Mouse (Mus musculus): ENCODE measurements around the gene Msgn1. TPM values are rescaled to one million over a fixed set of nuclear protein-coding genes. Genes with fewer than 3 reads are reported as not detected.

The Msgn1 gene
- polyA plus RNA-seq, 1 experiment from 2014 or later: not detected

DNA sequence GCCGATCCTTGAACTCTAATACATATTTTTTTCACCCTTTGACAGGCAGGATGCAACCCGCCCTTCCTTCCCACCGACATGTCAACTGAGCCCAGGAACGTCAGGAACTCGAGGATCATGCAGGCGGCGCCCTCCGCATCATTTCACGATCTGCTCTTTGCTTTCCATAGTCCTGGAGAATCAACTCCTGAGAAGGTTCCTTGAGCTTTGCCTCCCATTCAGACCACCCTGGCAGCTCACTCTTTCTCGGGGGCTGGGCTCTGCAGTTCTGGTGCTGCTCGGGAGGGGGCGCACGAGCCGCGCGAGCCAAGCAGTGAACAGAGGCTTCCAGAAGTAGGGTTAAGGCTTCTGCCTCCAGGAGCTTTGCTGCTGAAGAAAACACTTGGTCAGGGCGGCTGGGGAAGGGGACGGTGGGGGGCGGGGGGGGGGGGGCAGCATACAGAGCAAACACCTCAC, 12.6 kb downstream of the Msgn1 start:
- peak; percentile 81 for ATAC-seq (ENCODE audit: low FRiP score)
- 11% methylated on average over 16 of the region's 19 CpGs for WGBS
- Histone ChIP-seq H3K4me2 (peak overlapping the region; percentile 48), H3K36me3 (replicated peaks) (no peaks in the 10 kb centered on the region), H3K4me1 (peaks cover 13% of the 10 kb centered on the region; the same call in 1 of the 2 replicates), H3K9me3 (no peaks in the 10 kb centered on the region), H3K27ac (no peak overlapping the region), H3K9ac (no peak overlapping the region), H3K27me3 (0 out of 2 replicates have a peak, but pooled peaks cover 6% of the 10 kb centered on the region), H3K4me3 (replicated peaks) (no peak overlapping the region)

DNA sequence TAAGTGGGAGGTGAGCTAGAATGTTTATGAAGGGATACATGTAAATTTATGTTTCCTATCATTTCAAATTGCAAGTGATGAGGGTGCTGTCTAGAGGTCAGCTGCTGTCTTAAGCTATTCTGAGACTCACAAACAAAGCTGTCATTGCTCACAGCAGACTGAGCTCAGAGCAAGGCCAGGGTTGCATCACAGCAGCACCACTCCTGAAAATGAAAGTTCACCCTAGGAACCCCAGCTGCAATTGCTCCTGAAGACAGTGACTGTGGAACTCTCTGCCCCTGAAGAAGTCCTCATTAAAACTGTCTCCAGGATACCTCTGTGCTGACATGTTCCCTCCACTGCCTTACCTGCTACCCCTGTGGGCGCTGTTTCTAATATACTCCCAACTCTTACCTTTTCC, 13.7 kb downstream of the Msgn1 start:
- H3K4me3 ChIP-seq (replicated peaks): no peak overlapping the region
- no peak overlapping the region for H3K4me2 ChIP-seq
- H3K27me3 ChIP-seq: 0 out of 2 replicates have a peak, but pooled peaks cover 6% of the 10 kb centered on the region
- H3K27ac ChIP-seq: no peak overlapping the region
- H3K4me1 ChIP-seq: peaks cover 13% of the 10 kb centered on the region; the same call in 1 of the 2 replicates
- H3K36me3 ChIP-seq (replicated peaks): no peaks in the 10 kb centered on the region
- ATAC-seq (ENCODE audit: low FRiP score): no peak
- 89% methylated on average over 1 of the region's 1 CpGs for WGBS
- no peaks in the 10 kb centered on the region for H3K9me3 ChIP-seq
- H3K9ac ChIP-seq: no peak overlapping the region

GRCm38 (mm10) chr12:11178486-11179154, 30.2 kb downstream of the Msgn1 start:
- 29% methylated on average over 11 of the region's 11 CpGs for WGBS
- no peaks in the 10 kb centered on the region for H3K9me3 ChIP-seq
- H3K27me3 ChIP-seq: peaks cover 5% of the 10 kb centered on the region; the same call in 1 of the 2 replicates
- H3K9ac ChIP-seq: peak overlapping the region; percentile 8; the same call in 1 of the 2 replicates
- peak overlapping the region; percentile 21; the same call in 1 of the 2 replicates for H3K4me2 ChIP-seq
- H3K4me1 ChIP-seq: peaks cover 4% of the 10 kb centered on the region; the same call in 1 of the 2 replicates
- no peaks in the 10 kb centered on the region for H3K36me3 ChIP-seq (replicated peaks)
- H3K4me3 ChIP-seq (replicated peaks): no peak overlapping the region
- peak; percentile 95 for ATAC-seq (ENCODE audit: low FRiP score)
- H3K27ac ChIP-seq: no peak overlapping the region

- Histone ChIP-seq H3K4me1 (peaks cover 4% of the 10 kb centered on the region; the same call in 1 of the 2 replicates), H3K4me2 (no peak overlapping the region), H3K36me3 (replicated peaks) (no peaks in the 10 kb centered on the region), H3K9me3 (no peaks in the 10 kb centered on the region), H3K27me3 (peaks cover 5% of the 10 kb centered on the region; the same call in 1 of the 2 replicates), H3K4me3 (replicated peaks) (no peak overlapping the region), H3K9ac (no peak overlapping the region), H3K27ac (no peak overlapping the region)
- 61% methylated on average over 5 of the region's 5 CpGs for WGBS
- ATAC-seq (ENCODE audit: low FRiP score): no peak
Observed at GRCm38 (mm10) chr12:11177408-11178394, 31.1 kb downstream of the Msgn1 start.

GRCm38 (mm10) chr12:11158670-11159069, 50.1 kb downstream of the Msgn1 start:
- Histone ChIP-seq H3K9ac (no peak overlapping the region), H3K27me3 (no peaks in the 10 kb centered on the region), H3K36me3 (replicated peaks) (no peaks in the 10 kb centered on the region), H3K4me1 (no peaks in the 10 kb centered on the region), H3K4me2 (no peak overlapping the region), H3K27ac (no peak overlapping the region), H3K4me3 (replicated peaks) (no peak overlapping the region), H3K9me3 (no peaks in the 10 kb centered on the region)
- ATAC-seq (ENCODE audit: low FRiP score): no peak
- 85% methylated on average over 3 of the region's 3 CpGs for WGBS

Other genes starting within 250 kb of the Msgn1 start
- 0.24 and 0.37 TPM in 2 replicates for gene Kcns3, start 57.9 kb downstream of the Msgn1 start, polyA plus RNA-seq (2016; fragmentation: Nextera tagmentation; extraction: Ambion mirVana)
- gene Gen1, start 56.8 kb upstream of the Msgn1 start, polyA plus RNA-seq (2016; fragmentation: Nextera tagmentation; extraction: Ambion mirVana): 16.2 and 17.0 TPM in 2 replicates
- gene Smc6, start 56.9 kb upstream of the Msgn1 start, polyA plus RNA-seq (2016; fragmentation: Nextera tagmentation; extraction: Ambion mirVana): 157 and 167 TPM in 2 replicates
- 1.6 and 2.3 TPM in 2 replicates for gene Vsnl1, start 227.6 kb upstream of the Msgn1 start, polyA plus RNA-seq (2016; fragmentation: Nextera tagmentation; extraction: Ambion mirVana)
- gene Rad51ap2, start 247.1 kb upstream of the Msgn1 start, polyA plus RNA-seq (2016; fragmentation: Nextera tagmentation; extraction: Ambion mirVana): 0.23 and 0.41 TPM in 2 replicates

Data from forebrain, embryonic 12.5 days (tissue).